Mouse (Mus musculus) brain, embryonic 14.5 days (tissue): ENCODE measurements around the gene Rrp1b. TPM values are rescaled to one million over a fixed set of nuclear protein-coding genes. Genes with fewer than 3 reads are reported as not detected.

Experiments
- DNase-seq: peaks from one replicate; pipeline ENCODE4 v3.0.0-alpha.2; 2011; ENCODE audit warnings: low read depth
- CTCF ChIP-seq: fragments of 200-500 bp; IDR thresholded peaks from 2 replicates; pipeline ENCODE4 v1.5.1; 2012; ENCODE audit warnings: inconsistent platforms, mild to moderate bottlenecking, moderate library complexity, borderline replicate concordance; ENCODE audit not compliant: insufficient read depth, insufficient read length; ENCODE audit errors: extremely low read depth
- POLR2A ChIP-seq: fragments of 200-500 bp; IDR thresholded peaks from 2 replicates; pipeline ENCODE4 v1.6.1; 2012; ENCODE audit warnings: mild to moderate bottlenecking, inconsistent platforms, borderline replicate concordance; ENCODE audit not compliant: poor library complexity, insufficient read depth, insufficient read length, severe bottlenecking; ENCODE audit errors: extremely low read depth
- polyA plus RNA-seq: library from polyadenylated mRNA; depleted of rRNA; stranded (reverse); fragments of >200 nt; gene quantifications from 2 replicates; pipeline ENCODE4 v1.2.3, GENCODE M21; 2012; rRNA removed

Rrp1b gene
- 22.9 and 30.1 TPM in 2 replicates for polyA plus RNA-seq

GRCm38 (mm10) chr17:32035609-32036508 is at the start of gene Rrp1b, which contains the start of gene Hsf2bp:
TSS of gene Rrp1b (plus strand) at chr17:32036100.
TSS of gene Hsf2bp (minus strand) at chr17:32036349.
- TF ChIP-seq POLR2A: peak; percentile 96
- no peak for TF ChIP-seq CTCF
- DNase-seq: peak; percentile 94

GRCm38 (mm10) chr17:31986915-31987314 is 49.0 kb upstream of the Rrp1b start:
- TF ChIP-seq CTCF (no peak), POLR2A (no peak)
- DNase-seq: no peak

DNA sequence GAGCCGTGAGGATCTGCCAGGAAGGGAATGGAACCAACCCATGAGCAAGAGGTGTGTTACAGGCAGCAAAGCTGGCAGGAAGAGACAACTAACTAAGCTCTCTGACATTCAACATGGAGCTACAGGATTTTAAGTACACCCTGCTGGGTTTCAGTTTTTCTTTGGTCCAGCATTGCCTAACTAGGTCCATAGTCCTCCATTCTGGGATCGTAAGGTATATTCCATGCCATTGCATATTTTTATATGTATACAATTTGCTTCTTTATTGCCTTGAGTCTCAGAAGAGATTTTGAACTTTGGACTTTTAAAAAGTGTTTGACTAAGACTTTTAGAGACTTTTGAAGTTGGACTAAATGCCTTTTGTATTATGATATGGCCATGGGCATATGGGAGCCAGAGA is 46.9 kb upstream of the Rrp1b start:
- DNase-seq: no peak
- no peak for TF ChIP-seq POLR2A
- no peak for TF ChIP-seq CTCF

GRCm38 (mm10) chr17:31992004-31992403 is 43.9 kb upstream of the Rrp1b start:
- DNase-seq: no peak
- TF ChIP-seq CTCF (no peak), POLR2A (no peak)

DNA sequence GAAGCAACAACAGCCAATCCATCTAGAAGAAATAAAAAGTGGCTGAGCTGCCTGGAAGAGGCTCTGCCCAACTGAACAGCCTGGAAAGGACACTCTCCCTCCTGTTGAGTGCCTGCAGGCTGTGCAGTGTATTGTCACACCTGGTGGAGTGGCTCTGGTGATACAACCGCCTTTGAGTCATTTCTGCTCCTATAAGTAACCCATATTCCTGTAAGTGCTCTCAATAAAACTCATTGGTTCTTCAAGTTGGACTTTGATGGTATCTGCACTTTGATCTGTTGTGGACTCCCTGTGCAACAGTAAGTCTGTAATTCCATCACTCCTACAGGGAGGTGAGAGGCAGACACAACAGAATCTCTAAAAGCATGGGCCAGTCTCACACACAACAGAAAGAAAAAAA is 42.5 kb upstream of the Rrp1b start:
- TF ChIP-seq CTCF (no peak), POLR2A (no peak)
- no peak for DNase-seq

DNA sequence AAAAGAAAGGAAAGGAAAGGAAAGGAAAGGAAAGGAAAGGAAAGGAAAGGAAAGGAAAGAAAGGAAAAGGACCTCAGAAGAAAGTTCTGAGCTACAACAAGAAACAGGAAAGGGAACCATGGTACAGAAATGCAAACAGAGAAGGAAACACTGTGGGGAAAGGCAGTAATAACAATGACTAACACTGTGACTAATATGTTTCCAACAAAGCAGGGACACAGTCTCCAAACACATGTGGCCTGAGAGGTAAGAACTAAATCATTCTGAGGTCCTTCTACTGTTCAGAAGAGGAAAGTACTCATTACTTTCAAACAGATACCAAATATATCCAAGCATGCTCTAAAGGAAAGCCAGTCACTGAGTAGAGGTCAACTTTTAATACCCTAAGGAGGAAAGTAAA is 41.8 kb upstream of the Rrp1b start:
- DNase-seq: no peak
- TF ChIP-seq CTCF (no peak), POLR2A (no peak)

GRCm38 (mm10) chr17:31995784-31996183 is 40.1 kb upstream of the Rrp1b start:
- no peak for DNase-seq
- TF ChIP-seq CTCF: no peak
- no peak for TF ChIP-seq POLR2A

DNA sequence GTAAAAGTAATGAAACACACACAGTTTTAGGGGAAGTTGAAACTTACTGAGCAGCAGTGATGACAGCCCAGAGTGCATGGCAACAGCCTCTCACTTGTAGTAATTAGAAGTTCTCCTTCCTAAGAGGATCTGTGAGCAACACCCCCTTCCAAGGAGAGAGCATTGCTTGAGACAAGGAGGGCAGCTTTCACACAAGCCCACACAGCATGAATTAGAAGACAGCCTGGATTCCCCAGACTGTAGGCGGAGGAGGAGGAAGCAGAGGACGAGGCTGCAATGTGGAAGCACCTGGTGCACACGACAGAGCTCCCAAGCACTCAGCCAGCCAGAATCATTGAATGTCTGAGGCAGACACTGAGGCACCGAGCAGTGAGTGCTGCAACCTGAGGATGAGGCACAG is 39.6 kb upstream of the Rrp1b start:
- no peak for TF ChIP-seq CTCF
- no peak for TF ChIP-seq POLR2A
- no peak for DNase-seq

DNA sequence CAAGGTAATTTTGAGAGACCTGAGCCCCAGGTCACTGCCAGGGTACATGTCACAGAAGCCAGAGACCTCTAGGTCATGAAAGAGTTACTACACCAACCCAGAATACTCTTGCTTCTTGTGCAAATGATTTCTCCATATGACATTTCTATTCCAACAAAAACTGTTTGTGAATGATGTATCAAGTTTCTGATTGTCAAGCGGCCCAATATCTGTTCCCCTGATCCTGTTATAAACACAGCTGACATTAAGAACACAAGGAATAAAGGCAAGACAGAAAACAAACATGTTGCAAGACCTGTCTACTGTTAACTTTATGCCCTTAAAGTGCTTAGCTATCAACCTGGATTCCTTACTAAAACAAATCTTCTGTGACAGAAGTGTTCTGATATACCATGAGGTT is 37.5 kb upstream of the Rrp1b start:
- no peak for DNase-seq
- TF ChIP-seq CTCF (no peak), POLR2A (no peak)

DNA sequence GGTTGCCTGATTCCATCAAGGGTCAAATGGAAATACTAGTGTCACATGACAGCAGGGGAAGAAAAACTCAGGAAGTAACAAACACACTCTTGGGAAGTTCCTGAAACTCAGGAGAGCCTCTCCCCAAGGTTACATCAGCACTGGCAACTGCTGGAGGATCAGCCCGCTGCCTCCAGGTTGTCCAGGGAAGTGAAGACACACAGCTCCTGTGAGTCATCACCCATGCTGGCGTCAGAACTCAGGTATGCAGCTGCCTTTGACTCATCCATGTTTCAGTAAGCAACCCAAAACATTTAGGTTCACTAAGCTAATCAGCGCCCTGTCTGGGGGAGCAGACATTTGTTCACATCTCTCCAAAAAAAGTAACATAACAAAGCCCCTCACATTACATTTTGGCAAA is 32.6 kb upstream of the Rrp1b start:
- DNase-seq: no peak

DNA sequence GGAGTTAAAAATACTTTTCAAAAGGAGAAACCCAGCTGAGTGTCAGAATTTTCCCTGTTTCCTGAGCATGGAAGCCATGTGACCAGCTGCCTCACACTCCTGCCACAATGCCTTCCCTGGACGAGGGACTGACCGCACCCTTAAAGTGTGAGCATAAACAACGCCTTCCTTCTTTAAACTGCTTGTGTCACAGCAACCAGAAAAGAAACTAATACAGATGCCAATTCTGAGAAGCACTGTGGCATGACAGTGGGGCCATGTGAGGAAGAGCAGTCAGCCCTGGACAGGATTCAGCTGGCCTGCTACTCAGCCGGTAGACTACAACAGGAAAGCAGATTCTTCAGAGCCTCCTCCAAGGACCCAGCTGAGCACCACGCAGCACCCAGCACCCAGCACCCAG is 29.1 kb upstream of the Rrp1b start:
- no peak for DNase-seq
- TF ChIP-seq CTCF (no peak), POLR2A (no peak)

More for the DNA sequence above, 32.6 kb upstream of the Rrp1b start:
- TF ChIP-seq CTCF (no peak), POLR2A (no peak)

GRCm38 (mm10) chr17:32011694-32012093 is 24.2 kb upstream of the Rrp1b start:
- TF ChIP-seq POLR2A (no peak), CTCF (no peak)

More at GRCm38 (mm10) chr17:32011694-32012093, 24.2 kb upstream of the Rrp1b start:
- no peak for DNase-seq
